Mouse (Mus musculus) liver, embryonic 16.5 days (tissue): ENCODE results near the gene Klf5. TPM values are rescaled to one million over a fixed set of nuclear protein-coding genes. Genes with fewer than 3 reads are reported as not detected.

ENCODE experiments used
- ATAC-seq: fragments of 200-750 bp; cut with Nextera tagmentation; 2 replicates; pipeline ENCODE4 v1.8.0; 2017; ENCODE audit warnings: low read depth, mild to moderate bottlenecking, moderate number of reproducible peaks, moderate library complexity
- H3K27ac ChIP-seq: fragments of 300-500 bp; sonication (generic); 2 replicates; pipeline ENCODE4 v1.5.1; 2014; ENCODE audit warnings: mild to moderate bottlenecking, low read length
- H3K27me3 ChIP-seq: fragments of 300-500 bp; sonication (generic); 2 replicates; pipeline ENCODE4 v1.6.1; 2014; ENCODE audit warnings: low read depth, low read length, mixed read lengths; ENCODE audit not compliant: control insufficient read depth, insufficient read depth
- H3K36me3 ChIP-seq: fragments of 300-500 bp; sonication (generic); 2 replicates; pipeline ENCODE4 v1.6.1; 2014; ENCODE audit warnings: mild to moderate bottlenecking; ENCODE audit not compliant: control insufficient read depth, insufficient read depth
- H3K4me1 ChIP-seq: fragments of 300-500 bp; sonication (generic); 2 replicates; pipeline ENCODE4 v1.6.1; 2014; ENCODE audit warnings: low read depth, low read length, mixed read lengths; ENCODE audit not compliant: control insufficient read depth
- H3K4me2 ChIP-seq: fragments of 300-500 bp; sonication (generic); 2 replicates; pipeline ENCODE4 v1.6.1; 2014; ENCODE audit warnings: low read depth, low read length, mixed read lengths
- H3K4me3 ChIP-seq: fragments of 300-500 bp; sonication (generic); 2 replicates; pipeline ENCODE4 v1.5.1; 2014; ENCODE audit warnings: low read depth, mild to moderate bottlenecking, low read length
- H3K9ac ChIP-seq: fragments of 300-500 bp; sonication (generic); 2 replicates; pipeline ENCODE4 v1.6.1; 2014; ENCODE audit warnings: low read depth, low read length
- H3K9me3 ChIP-seq: fragments of 300-500 bp; sonication (generic); replicated peaks from 2 replicates; pipeline ENCODE4 v1.6.1; 2016; ENCODE audit warnings: low read length; ENCODE audit not compliant: control insufficient read depth
- WGBS: fragments of 180-500 bp; shearing (Covaris S2); extraction: QIAGEN DNeasy Blood & Tissue Kit; methylation state at CpG from one replicate; pipeline ENCODE4 v1.1.7; 2014; ENCODE audit not compliant: insufficient replicate concordance; 5-methylcytosine and 5-hydroxymethylcytosine counted together
- polyA plus RNA-seq: library from polyadenylated mRNA; unstranded; fragments of >200 nt; fragmentation: Nextera tagmentation; extraction: Ambion mirVana; gene quantifications from 2 replicates; pipeline ENCODE4 v1.2.1, GENCODE M21; 2015

Gene Klf5
- polyA plus RNA-seq, 1 experiment from 2014 or later: 2.4 TPM

DNA sequence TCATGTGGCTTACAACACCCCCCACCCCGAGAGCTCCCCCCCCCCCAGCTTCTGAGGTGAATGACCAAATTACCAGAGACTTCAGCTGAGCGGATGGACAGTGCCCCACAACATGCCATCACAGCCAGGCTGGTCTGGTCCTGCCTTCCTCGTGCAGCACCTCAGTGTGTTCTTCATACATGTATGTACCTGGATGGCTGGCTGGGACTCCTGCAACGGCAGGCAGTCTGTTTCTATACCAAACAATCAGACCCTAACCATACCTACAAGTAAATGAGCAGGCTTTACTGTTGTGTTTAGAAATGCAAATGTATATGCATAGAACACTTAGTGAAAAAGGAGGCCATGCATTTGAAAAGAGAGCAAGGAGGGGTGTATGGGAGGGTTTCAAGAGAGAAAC, 54.5 kb downstream of the Klf5 start:
- ATAC-seq: no peak
- Histone ChIP-seq H3K4me2 (no peak overlapping the region), H3K27ac (no peak overlapping the region), H3K27me3 (no peaks in the 10 kb centered on the region), H3K36me3 (no peaks in the 10 kb centered on the region), H3K4me3 (no peak overlapping the region), H3K4me1 (no peaks in the 10 kb centered on the region), H3K9ac (no peak overlapping the region), H3K9me3 (no peaks in the 10 kb centered on the region)
- 39% methylated on average over 4 of the region's 4 CpGs for WGBS

DNA sequence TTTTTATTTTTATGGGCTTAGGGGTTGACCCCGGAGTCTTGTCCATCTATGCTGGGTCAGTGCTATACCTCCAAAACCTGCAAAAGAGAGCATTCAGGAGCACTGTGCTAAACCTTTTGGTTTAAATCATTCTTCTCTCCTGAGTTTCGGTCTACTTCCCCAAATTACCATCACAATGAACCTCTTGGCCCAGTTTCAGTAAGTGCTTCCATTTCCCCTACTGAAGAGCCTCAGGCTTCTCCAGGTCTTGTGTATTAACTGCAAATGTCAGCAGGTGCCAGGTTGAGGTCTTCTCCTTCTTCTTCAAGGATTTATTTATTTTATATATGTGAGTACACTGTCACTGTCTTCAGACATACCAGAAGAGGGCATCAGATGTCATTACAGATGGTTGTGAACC, 55.6 kb downstream of the Klf5 start:
- no peak for ATAC-seq
- Histone ChIP-seq H3K4me2 (no peak overlapping the region), H3K27me3 (no peaks in the 10 kb centered on the region), H3K9ac (no peak overlapping the region), H3K27ac (no peak overlapping the region), H3K4me3 (no peak overlapping the region), H3K36me3 (no peaks in the 10 kb centered on the region), H3K9me3 (no peaks in the 10 kb centered on the region), H3K4me1 (no peaks in the 10 kb centered on the region)
- 51% methylated on average over 2 of the region's 2 CpGs for WGBS

GRCm38 (mm10) chr14:99354761-99355609, 56.5 kb downstream of the Klf5 start:
- no peak for ATAC-seq
- Histone ChIP-seq H3K36me3 (no peaks in the 10 kb centered on the region), H3K9ac (no peak overlapping the region), H3K27me3 (no peaks in the 10 kb centered on the region), H3K4me1 (no peaks in the 10 kb centered on the region), H3K27ac (no peak overlapping the region), H3K4me2 (no peak overlapping the region), H3K4me3 (no peak overlapping the region), H3K9me3 (no peaks in the 10 kb centered on the region)
- WGBS: 60% methylated on average over 10 of the region's 10 CpGs

- no peaks in the 10 kb centered on the region for H3K27me3 ChIP-seq
- no peak overlapping the region for H3K27ac ChIP-seq
- H3K9me3 ChIP-seq: no peaks in the 10 kb centered on the region
- ATAC-seq: no peak
- no peaks in the 10 kb centered on the region for H3K36me3 ChIP-seq
- WGBS: 42% methylated on average over 1 of the region's 1 CpGs
- H3K9ac ChIP-seq: no peak overlapping the region
- H3K4me2 ChIP-seq: no peak overlapping the region
- H3K4me3 ChIP-seq: no peak overlapping the region
- no peaks in the 10 kb centered on the region for H3K4me1 ChIP-seq
Observed at GRCm38 (mm10) chr14:99355610-99355870, 57.0 kb downstream of the Klf5 start.

DNA sequence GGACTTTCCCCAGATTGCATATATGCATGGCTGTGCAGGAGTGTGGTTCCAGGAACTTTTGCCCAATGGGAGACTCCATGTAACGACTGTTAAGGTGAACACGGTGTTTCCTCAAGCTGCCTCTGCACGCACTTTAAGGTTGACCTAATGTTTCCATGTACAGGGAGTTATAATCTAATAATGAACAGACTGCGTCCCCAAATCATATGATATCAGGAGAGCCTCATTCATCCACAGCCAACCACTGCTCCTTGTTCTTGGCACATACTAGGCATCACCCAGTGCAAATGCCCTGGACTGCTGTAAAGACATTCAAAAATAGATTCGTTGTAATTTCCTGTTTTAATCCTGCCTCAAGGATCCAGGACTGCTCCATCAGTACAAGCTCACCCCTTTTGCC, 64.5 kb downstream of the Klf5 start:
- WGBS: 64% methylated on average over 5 of the region's 5 CpGs
- no peaks in the 10 kb centered on the region for H3K27me3 ChIP-seq
- H3K27ac ChIP-seq: no peak overlapping the region
- no peak overlapping the region for H3K4me2 ChIP-seq
- H3K4me3 ChIP-seq: no peak overlapping the region
- no peaks in the 10 kb centered on the region for H3K4me1 ChIP-seq
- H3K9me3 ChIP-seq: no peaks in the 10 kb centered on the region
- no peak overlapping the region for H3K9ac ChIP-seq
- H3K36me3 ChIP-seq: no peaks in the 10 kb centered on the region
- ATAC-seq: no peak

GRCm38 (mm10) chr14:99364007-99364784, 65.7 kb downstream of the Klf5 start:
- Histone ChIP-seq H3K27ac (no peak overlapping the region), H3K9me3 (no peaks in the 10 kb centered on the region), H3K4me1 (no peaks in the 10 kb centered on the region), H3K9ac (no peak overlapping the region), H3K27me3 (no peaks in the 10 kb centered on the region), H3K4me2 (no peak overlapping the region), H3K4me3 (no peak overlapping the region), H3K36me3 (no peaks in the 10 kb centered on the region)
- WGBS: 57% methylated on average over 12 of the region's 12 CpGs
- ATAC-seq: no peak

Other genes with a start within 250 kb of the Klf5 start
- 5.1 and 5.5 TPM in 2 replicates for gene Pibf1, start 199.3 kb upstream of the Klf5 start, polyA plus RNA-seq
- 9.9 and 10.6 TPM in 2 replicates for gene Dis3, start 198.9 kb upstream of the Klf5 start, polyA plus RNA-seq